Mouse (Mus musculus) CH12.LX (cell line): ENCODE results near the gene Cyp2t4. TPM values are rescaled to one million over a fixed set of nuclear protein-coding genes. Genes with fewer than 3 reads are reported as not detected.

Experiments
- DNase-seq: peaks from one replicate; pipeline ENCODE4 v3.0.0-alpha.2; 2013; ENCODE audit errors: extremely low read depth
- H3K27ac ChIP-seq: 2 replicates; pipeline ENCODE4 v1.5.1; 2012; ENCODE audit warnings: low read depth, mild to moderate bottlenecking, control low read depth, moderate library complexity; ENCODE audit not compliant: insufficient read depth
- H3K27me3 ChIP-seq: replicated peaks from 2 replicates; pipeline ENCODE3; 2012; ENCODE audit warnings: inconsistent platforms
- H3K36me3 ChIP-seq, 2 experiments: replicated peaks in 1 of 2; 2 replicates each; pipeline versions ENCODE3 to v1.6.1; 2012; ENCODE audit warnings: inconsistent platforms in 1 of 2, low read length in 1 of 2, mild to moderate bottlenecking in 1 of 2, mixed read lengths in 1 of 2, moderate library complexity in 1 of 2; ENCODE audit not compliant: control insufficient read depth in 1 of 2, insufficient read depth in 1 of 2
- H3K4me1 ChIP-seq, 2 experiments: 2 replicates each; pipeline ENCODE4 v1.6.1; 2012; ENCODE audit warnings: inconsistent platforms in 1 of 2, moderate library complexity in 1 of 2; ENCODE audit not compliant: insufficient read depth in 2 of 2, control insufficient read depth in 1 of 2
- H3K4me2 ChIP-seq: 2 replicates; pipeline ENCODE4 v1.6.1; 2012; ENCODE audit warnings: low read depth, mild to moderate bottlenecking, control low read depth; ENCODE audit not compliant: poor library complexity, insufficient read depth, severe bottlenecking
- H3K4me3 ChIP-seq, 3 experiments: fragments of 150-350 bp in 1 of 3; sonication (generic) in 1 of 3; replicated peaks in 1 of 3; 2 replicates each; pipeline versions ENCODE3 to v1.5.1; 2011 to 2012; ENCODE audit warnings: low read depth in 2 of 3, low read length in 2 of 3, mild to moderate bottlenecking in 2 of 3, moderate library complexity in 2 of 3, control low read depth in 1 of 3, improper control_type of control experiment in 1 of 3, inconsistent platforms in 1 of 3, mixed read lengths in 1 of 3; ENCODE audit not compliant: poor library complexity in 1 of 3
- H3K79me2 ChIP-seq: replicated peaks from 2 replicates; pipeline ENCODE4 v1.6.1; 2012; ENCODE audit warnings: mild to moderate bottlenecking, moderate library complexity; ENCODE audit not compliant: control insufficient read depth, poor library complexity, insufficient read depth, severe bottlenecking; ENCODE audit errors: extremely low read depth
- H3K9ac ChIP-seq: 2 replicates; pipeline ENCODE4 v1.6.1; 2012; ENCODE audit warnings: low read depth, mild to moderate bottlenecking, control low read depth, moderate library complexity; ENCODE audit not compliant: insufficient read depth
- H3K9me3 ChIP-seq: replicated peaks from 2 replicates; pipeline ENCODE3; 2012; ENCODE audit warnings: low read length, inconsistent platforms, mixed read lengths
- BHLHE40 ChIP-seq: IDR thresholded peaks from 2 replicates; pipeline ENCODE4 v1.6.1; 2011; ENCODE audit warnings: mild to moderate bottlenecking, low read depth, low read length, improper control_type of control experiment
- CHD1 ChIP-seq: IDR thresholded peaks from 2 replicates; pipeline ENCODE4 v1.6.1; 2012; ENCODE audit warnings: low read depth, low read length, improper control_type of control experiment, inconsistent platforms
- CHD2 ChIP-seq: IDR thresholded peaks from 2 replicates; pipeline ENCODE4 v1.6.1; 2011; ENCODE audit warnings: low read length, improper control_type of control experiment
- CTCF ChIP-seq, 2 experiments: IDR thresholded peaks in 1 of 2; conservative IDR thresholded peaks in 1 of 2; 2 replicates each; pipeline ENCODE4 v1.5.1; 2011 to 2012; ENCODE audit warnings: low read depth in 2 of 2, low read length in 2 of 2, improper control_type of control experiment in 1 of 2, inconsistent platforms in 1 of 2, mild to moderate bottlenecking in 1 of 2, moderate library complexity in 1 of 2
- E2F4 ChIP-seq: IDR thresholded peaks from 2 replicates; pipeline ENCODE4 v1.6.1; 2011; ENCODE audit warnings: low read depth, low read length, improper control_type of control experiment; ENCODE audit not compliant: insufficient replicate concordance
- ELF1 ChIP-seq: IDR thresholded peaks from 2 replicates; pipeline ENCODE4 v1.6.1; 2014; ENCODE audit warnings: low read depth, mild to moderate bottlenecking, inconsistent platforms, low read length, improper control_type of control experiment
- ETS1 ChIP-seq: conservative IDR thresholded peaks from 2 replicates; pipeline ENCODE4 v1.6.1; 2012; ENCODE audit warnings: low read depth, mild to moderate bottlenecking, inconsistent platforms, low read length, improper control_type of control experiment, moderate library complexity
- GABPA ChIP-seq: IDR thresholded peaks from 2 replicates; pipeline ENCODE4 v1.6.1; 2012; ENCODE audit warnings: low read depth, low read length, improper control_type of control experiment, inconsistent platforms; ENCODE audit not compliant: insufficient replicate concordance
- JUN ChIP-seq: IDR thresholded peaks from 2 replicates; pipeline ENCODE4 v1.6.1; 2011; ENCODE audit warnings: low read depth, mild to moderate bottlenecking, low read length, improper control_type of control experiment, moderate library complexity; ENCODE audit not compliant: insufficient read depth
- KAT2A ChIP-seq: IDR thresholded peaks from 2 replicates; pipeline ENCODE4 v1.6.1; 2012; ENCODE audit warnings: low read length, improper control_type of control experiment, inconsistent platforms; ENCODE audit not compliant: insufficient replicate concordance
- MAFK ChIP-seq: IDR thresholded peaks from 2 replicates; pipeline ENCODE4 v1.6.1; 2011; ENCODE audit warnings: low read length, improper control_type of control experiment; ENCODE audit not compliant: insufficient replicate concordance
- MAX ChIP-seq: IDR thresholded peaks from 2 replicates; pipeline ENCODE4 v1.6.1; 2011; ENCODE audit warnings: low read length, improper control_type of control experiment
- NELFE ChIP-seq: IDR thresholded peaks from 2 replicates; pipeline ENCODE4 v1.6.1; 2011; ENCODE audit warnings: low read depth, low read length, improper control_type of control experiment
- NRF1 ChIP-seq: IDR thresholded peaks from 2 replicates; pipeline ENCODE4 v1.6.1; 2014; ENCODE audit warnings: low read depth, mild to moderate bottlenecking, inconsistent platforms, low read length, improper control_type of control experiment, moderate library complexity
- RAD21 ChIP-seq: IDR thresholded peaks from 2 replicates; pipeline ENCODE4 v1.6.1; 2011; ENCODE audit warnings: low read depth, mild to moderate bottlenecking, low read length, improper control_type of control experiment, moderate library complexity
- RCOR1 ChIP-seq: conservative IDR thresholded peaks from 2 replicates; pipeline ENCODE4 v1.6.1; 2012; ENCODE audit warnings: low read depth, mild to moderate bottlenecking, inconsistent platforms, low read length, improper control_type of control experiment
- SIN3A ChIP-seq: IDR thresholded peaks from 2 replicates; pipeline ENCODE4 v1.6.1; 2012; ENCODE audit warnings: low read length, improper control_type of control experiment, inconsistent platforms
- SMC3 ChIP-seq: IDR thresholded peaks from 2 replicates; pipeline ENCODE4 v1.6.1; 2011; ENCODE audit warnings: low read depth, low read length, improper control_type of control experiment
- TBP ChIP-seq: conservative IDR thresholded peaks from 2 replicates; pipeline ENCODE4 v1.6.1; 2011; ENCODE audit warnings: low read depth, low read length, improper control_type of control experiment
- TCF12 ChIP-seq: IDR thresholded peaks from 2 replicates; pipeline ENCODE4 v1.6.1; 2014; ENCODE audit warnings: low read depth, mild to moderate bottlenecking, inconsistent platforms, low read length, improper control_type of control experiment
- UBTF ChIP-seq: IDR thresholded peaks from 2 replicates; pipeline ENCODE4 v1.6.1; 2012; ENCODE audit warnings: low read depth, mild to moderate bottlenecking, inconsistent platforms, low read length, improper control_type of control experiment, moderate library complexity
- ZKSCAN1 ChIP-seq: IDR thresholded peaks from 2 replicates; pipeline ENCODE4 v1.6.1; 2012; ENCODE audit warnings: low read depth, inconsistent platforms, low read length, improper control_type of control experiment, borderline replicate concordance
- ZMIZ1 ChIP-seq: IDR thresholded peaks from 2 replicates; pipeline ENCODE4 v1.6.1; 2012; ENCODE audit warnings: low read depth, mild to moderate bottlenecking, inconsistent platforms, low read length, improper control_type of control experiment
- ZNF384 ChIP-seq: IDR thresholded peaks from 2 replicates; pipeline ENCODE4 v1.6.1; 2012; ENCODE audit warnings: low read depth, low read length, improper control_type of control experiment, inconsistent platforms
- dilution Hi-C: fragments of 300-500 bp; cut with MboI; formaldehyde crosslinking; loops from 2 replicates; pipeline ENCODE4 v1.14.3; 2020; ENCODE audit warnings: low sequenced_read_pairs; ENCODE audit not compliant: extremely low pct_unique_long_range_greater_than_20kb, extremely low pct_ligation_motif_present
- in situ Hi-C: fragments of 300-500 bp; cut with MboI; formaldehyde crosslinking; loops from 3 replicates; pipeline ENCODE4 v1.14.3; 2019; ENCODE audit warnings: low sequenced_read_pairs, low pct_ligation_motif_present, low pct_unique_long_range_greater_than_20kb, mixed read lengths
- polyA plus RNA-seq: library from polyadenylated mRNA; unstranded; fragments of >175 nt; gene quantifications from 2 replicates; pipeline ENCODE4 v1.2.1, GENCODE M21; 2012; ENCODE audit warnings: low read depth; ENCODE audit not compliant: insufficient read length
- total RNA-seq, 2 experiments: library from RNA; depleted of rRNA; stranded (reverse); fragments of 300-350 nt in 1 of 2; fragments of >200 nt in 1 of 2; gene quantifications; 2 replicates each; pipeline ENCODE4 v1.2.3; 2012 to 2014

The Cyp2t4 gene
- total and polyA plus RNA-seq, 3 experiments = 0.43 TPM; not detected in 2

DNA sequence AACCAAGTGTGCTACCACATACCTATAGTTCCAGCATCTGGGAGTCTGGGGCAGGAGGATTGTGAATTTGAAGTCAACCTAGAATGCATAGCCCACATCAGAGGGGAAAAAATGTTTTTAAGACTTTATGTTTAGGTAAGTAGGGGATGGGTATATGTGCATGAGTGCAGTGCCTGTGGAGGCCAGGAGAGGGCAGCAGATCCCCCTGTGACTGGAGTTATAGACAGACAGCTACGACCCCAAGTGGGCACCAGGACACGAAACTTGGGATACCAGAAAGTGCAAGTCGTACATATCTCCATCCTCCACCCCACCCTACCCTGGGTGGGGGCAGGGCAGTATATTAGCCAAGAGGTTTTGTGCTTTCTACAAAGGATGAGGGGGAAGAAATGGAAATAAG is 31.4 kb downstream of the Cyp2t4 start (continued):
- TF ChIP-seq RAD21 (peak; percentile 58), ZNF384 (no peak), SMC3 (peak; percentile 69), ZMIZ1 (no peak), NELFE (no peak), GABPA (no peak), CTCF (conservative IDR thresholded peaks at IDR 0.05 in 1 of 2, IDR thresholded peaks at IDR 0.05 in 1 of 2; ENCODE audit: low read depth in 2 of 2, low read length in 2 of 2) (peak; percentile 68 to 91), RCOR1 (no peak), TCF12 (no peak)

DNA sequence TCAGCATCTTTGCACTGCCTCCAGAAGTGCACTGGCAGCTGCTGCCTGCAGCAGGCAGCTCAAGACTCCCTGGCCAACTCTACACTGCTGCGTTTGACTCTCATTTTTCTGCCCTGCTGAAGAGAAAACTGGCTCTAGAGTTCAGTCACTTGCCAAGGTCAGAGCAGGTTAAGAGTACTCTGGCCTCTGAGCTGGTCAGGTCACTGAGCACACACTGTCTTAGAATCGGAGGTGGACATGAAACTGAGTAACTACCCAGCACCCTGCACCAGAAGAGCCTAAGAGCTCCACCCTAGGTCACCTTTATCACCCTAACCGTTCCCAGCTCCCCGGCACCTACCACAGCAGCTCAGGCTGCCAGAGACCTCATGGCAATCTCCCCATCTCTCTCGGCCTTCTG is 32.5 kb downstream of the Cyp2t4 start:
- DNase-seq = no peak
- H3K36me3 ChIP-seq = peaks cover 63 to 87% of the 10 kb centered on the region in 2 experiments
- H3K9ac ChIP-seq = no peak overlapping the region
- TF ChIP-seq CTCF (conservative IDR thresholded peaks at IDR 0.05 in 1 of 2, IDR thresholded peaks at IDR 0.05 in 1 of 2; ENCODE audit: low read depth in 2 of 2, low read length in 2 of 2) = no peak
- no peak for TF ChIP-seq ZNF384
- TF ChIP-seq E2F4 = no peak
- no peak for TF ChIP-seq KAT2A
- TF ChIP-seq CHD2 = no peak
- TF ChIP-seq ELF1 = no peak
- no peak for TF ChIP-seq MAFK
- no peak for TF ChIP-seq ETS1
- TF ChIP-seq GABPA = no peak
- TF ChIP-seq MAX = no peak
- no peak for TF ChIP-seq UBTF
- TF ChIP-seq SIN3A = no peak
- no peak for TF ChIP-seq TBP
- TF ChIP-seq RCOR1 = no peak
- TF ChIP-seq NRF1 = no peak
- TF ChIP-seq BHLHE40 = no peak
- no peak for TF ChIP-seq ZKSCAN1
- TF ChIP-seq CHD1 = no peak
- no peak for TF ChIP-seq JUN
- TF ChIP-seq RAD21 = no peak
- dilution Hi-C loops (no loop called here), in situ Hi-C loops (no loop called here)
- H3K27me3 ChIP-seq = no peaks in the 10 kb centered on the region
- H3K4me2 ChIP-seq = no peak overlapping the region
- H3K27ac ChIP-seq = no peak overlapping the region
- peaks cover 10% of the 10 kb centered on the region; the same call in 1 of the 2 replicates for H3K79me2 ChIP-seq
- peaks cover 9% of the 10 kb centered on the region for H3K9me3 ChIP-seq
- no peak overlapping the region for H3K4me3 ChIP-seq
- H3K4me1 ChIP-seq = peaks cover 0 to 11% of the 10 kb centered on the region in 2 experiments; a peak in 2 of 4 replicates
